Mouse (Mus musculus): ENCODE measurements around the gene Klhdc4. TPM values are rescaled to one million over a fixed set of nuclear protein-coding genes. Genes with fewer than 3 reads are reported as not detected.

The Klhdc4 gene
- polyA plus RNA-seq, 1 experiment from 2014 or later, result 43.7 TPM

Other genes starting within 250 kb of the Klhdc4 start
- gene Map1lc3b, start 239.2 kb downstream of the Klhdc4 start, polyA plus RNA-seq (2014; fragmentation: Nextera tagmentation; extraction: Ambion mirVana), result 226 and 231 TPM in 2 replicates
- 21.9 and 25.1 TPM in 2 replicates for gene Zcchc14, start 176.7 kb downstream of the Klhdc4 start, polyA plus RNA-seq (2014; fragmentation: Nextera tagmentation; extraction: Ambion mirVana)
- gene Jph3, start 99.9 kb downstream of the Klhdc4 start, polyA plus RNA-seq (2014; fragmentation: Nextera tagmentation; extraction: Ambion mirVana), result 4.4 and 4.6 TPM in 2 replicates
- gene Slc7a5, start 78.1 kb upstream of the Klhdc4 start, polyA plus RNA-seq (2014; fragmentation: Nextera tagmentation; extraction: Ambion mirVana), result 19.8 and 26.4 TPM in 2 replicates
- gene Car5a, start 115.3 kb upstream of the Klhdc4 start, polyA plus RNA-seq (2014; fragmentation: Nextera tagmentation; extraction: Ambion mirVana), result not detected in 2 replicates
- 36.6 and 41.1 TPM in 2 replicates for gene Banp, start 120.2 kb upstream of the Klhdc4 start, polyA plus RNA-seq (2014; fragmentation: Nextera tagmentation; extraction: Ambion mirVana)